Mouse (Mus musculus) hindbrain, embryonic 10.5 days (tissue): Measurements from ENCODE around the gene Scamp2. TPM values are rescaled to one million over a fixed set of nuclear protein-coding genes. Genes with fewer than 3 reads are reported as not detected.

Source experiments
- DNase-seq: peaks from one replicate; pipeline ENCODE4 v3.0.0-alpha.2; 2017; ENCODE audit warnings: low spot score
- H3K27ac ChIP-seq: fragments of 300-500 bp; sonication (generic); 2 replicates; pipeline ENCODE4 v1.5.1; 2016; ENCODE audit warnings: mild to moderate bottlenecking, moderate library complexity
- H3K27me3 ChIP-seq: fragments of 300-500 bp; sonication (generic); 2 replicates; pipeline ENCODE4 v1.6.1; 2016; ENCODE audit warnings: mild to moderate bottlenecking; ENCODE audit not compliant: poor library complexity, insufficient read depth, severe bottlenecking
- H3K36me3 ChIP-seq: fragments of 300-500 bp; sonication (generic); 2 replicates; pipeline ENCODE4 v1.6.1; 2016; ENCODE audit warnings: mild to moderate bottlenecking, moderate library complexity
- H3K4me1 ChIP-seq: fragments of 300-500 bp; sonication (generic); replicated peaks from 2 replicates; pipeline ENCODE4 v1.6.1; 2016; ENCODE audit warnings: mild to moderate bottlenecking
- H3K4me3 ChIP-seq: fragments of 300-500 bp; sonication (generic); 2 replicates; pipeline ENCODE4 v1.5.1; 2016; ENCODE audit warnings: mild to moderate bottlenecking, moderate library complexity
- H3K9me3 ChIP-seq: fragments of 300-500 bp; sonication (generic); 2 replicates; pipeline ENCODE4 v1.6.1; 2016; ENCODE audit warnings: mild to moderate bottlenecking, moderate library complexity
- WGBS: fragments of 180-500 bp; shearing (Covaris S2); methylation state at CpG from one replicate; pipeline ENCODE4 v1.1.7; 2016; 5-methylcytosine and 5-hydroxymethylcytosine counted together
- polyA plus RNA-seq: library from polyadenylated mRNA; unstranded; fragments of >200 nt; fragmentation: Nextera tagmentation; extraction: Ambion mirVana; gene quantifications from 2 replicates; pipeline ENCODE4 v1.2.1, GENCODE M21; 2016

Gene Scamp2
- polyA plus RNA-seq, 1 experiment from 2014 or later, result 59.7 TPM

- H3K27me3 ChIP-seq, result peaks cover 34% of the 10 kb centered on the region
- H3K4me1 ChIP-seq, result peaks cover 40% of the 10 kb centered on the region
- no peak overlapping the region for H3K27ac ChIP-seq
- H3K36me3 ChIP-seq, result no peaks in the 10 kb centered on the region
- H3K9me3 ChIP-seq, result no peaks in the 10 kb centered on the region
- 20% methylated on average over 9 of the region's 9 CpGs for WGBS
- DNase-seq, result no peak
- no peak overlapping the region for H3K4me3 ChIP-seq
These were observed 44.8 kb downstream of the Scamp2 start for GRCm38 (mm10) chr9:57605503-57605902.

GRCm38 (mm10) chr9:57606139-57606851, 45.6 kb downstream of the Scamp2 start, which contains the start of gene Cplx3:
Gene Cplx3, minus strand, starts transcription at chr9:57606281.
- 6% methylated on average over 24 of the region's 24 CpGs for WGBS
- H3K4me1 ChIP-seq, result peaks cover 40% of the 10 kb centered on the region
- no peak within 1 kb of the TSS for H3K27ac ChIP-seq

GRCm38 (mm10) chr9:57609803-57610202, 49.1 kb downstream of the Scamp2 start:
- Histone ChIP-seq H3K36me3 (no peaks in the 10 kb centered on the region), H3K27ac (0 out of 2 replicates have a peak overlapping the region, but pooled peaks have one; percentile 30), H3K4me1 (peaks cover 26% of the 10 kb centered on the region), H3K9me3 (no peaks in the 10 kb centered on the region), H3K27me3 (peaks cover 24% of the 10 kb centered on the region), H3K4me3 (no peak overlapping the region)
- WGBS, result 65% methylated on average over 3 of the region's 3 CpGs
- no peak for DNase-seq

More at GRCm38 (mm10) chr9:57606139-57606851, 45.6 kb downstream of the Scamp2 start, which contains the start of gene Cplx3:
- H3K4me3 ChIP-seq, result peak within 1 kb of the TSS; percentile 33
- H3K9me3 ChIP-seq, result no peaks in the 10 kb centered on the region
- DNase-seq, result peak; percentile 73
- H3K27me3 ChIP-seq, result peaks cover 34% of the 10 kb centered on the region
- no peaks in the 10 kb centered on the region for H3K36me3 ChIP-seq

- Histone ChIP-seq H3K9me3 (no peaks in the 10 kb centered on the region), H3K27ac (peak overlapping the region; percentile 30; the same call in 1 of the 2 replicates), H3K4me1 (peaks cover 26% of the 10 kb centered on the region), H3K36me3 (no peaks in the 10 kb centered on the region), H3K4me3 (no peak overlapping the region), H3K27me3 (peaks cover 18% of the 10 kb centered on the region)
- DNase-seq, result no peak
- 62% methylated on average over 3 of the region's 3 CpGs for WGBS
These were observed 49.6 kb downstream of the Scamp2 start for GRCm38 (mm10) chr9:57610359-57610826.

DNA sequence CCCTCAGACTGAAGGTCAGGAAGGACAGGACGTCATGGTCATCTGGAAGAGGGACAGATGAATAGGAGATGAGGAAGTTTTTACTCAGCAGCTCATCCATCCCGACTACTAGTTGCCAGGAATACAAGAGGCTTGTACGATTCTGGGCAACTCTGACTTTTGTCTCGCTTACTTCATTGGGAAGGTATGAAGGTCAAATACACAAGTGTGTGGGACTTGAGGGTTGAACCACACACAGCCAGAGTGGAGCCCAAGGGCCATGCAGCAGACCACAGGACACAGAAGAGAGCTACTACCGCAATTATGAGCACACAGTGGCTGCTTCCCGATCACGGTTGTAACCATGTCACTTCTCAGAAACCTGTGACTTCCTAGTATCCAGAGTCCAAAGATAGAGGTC, 51.8 kb downstream of the Scamp2 start:
- Histone ChIP-seq H3K9me3 (no peaks in the 10 kb centered on the region), H3K27me3 (no peaks in the 10 kb centered on the region; the same call in 1 of the 2 replicates), H3K36me3 (no peaks in the 10 kb centered on the region), H3K4me1 (0 out of 2 replicates have a peak, but pooled peaks cover 13% of the 10 kb centered on the region), H3K27ac (no peak overlapping the region), H3K4me3 (no peak overlapping the region)
- DNase-seq, result no peak
- 87% methylated on average over 7 of the region's 7 CpGs for WGBS

GRCm38 (mm10) chr9:57613975-57614374, 53.2 kb downstream of the Scamp2 start:
- H3K27ac ChIP-seq, result no peak overlapping the region
- no peak for DNase-seq
- H3K9me3 ChIP-seq, result no peaks in the 10 kb centered on the region
- no peaks in the 10 kb centered on the region for H3K36me3 ChIP-seq
- WGBS, result 82% methylated on average over 7 of the region's 7 CpGs
- no peaks in the 10 kb centered on the region; the same call in 1 of the 2 replicates for H3K27me3 ChIP-seq
- no peak overlapping the region for H3K4me3 ChIP-seq
- H3K4me1 ChIP-seq, result 0 out of 2 replicates have a peak, but pooled peaks cover 13% of the 10 kb centered on the region

DNA sequence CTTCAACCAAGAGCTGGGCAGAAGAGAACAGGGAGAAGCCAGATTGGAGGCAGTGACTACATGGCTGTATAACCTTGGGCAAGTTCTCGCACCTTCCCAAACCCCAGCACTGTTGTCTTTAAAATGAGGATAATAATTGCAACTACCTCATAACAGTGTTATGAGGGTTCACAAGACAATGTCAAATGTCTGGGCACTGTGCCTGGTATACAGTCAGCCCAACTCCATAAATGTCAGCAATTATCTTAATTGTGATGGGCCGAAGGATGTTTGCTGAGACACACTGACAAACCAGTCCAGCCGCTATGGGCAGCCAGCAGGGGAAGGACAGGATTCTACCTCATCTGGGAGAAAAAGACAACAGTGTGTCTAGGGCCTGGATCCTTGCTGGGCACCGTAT, 54.0 kb downstream of the Scamp2 start:
- H3K4me3 ChIP-seq, result no peak overlapping the region
- H3K4me1 ChIP-seq, result 0 out of 2 replicates have a peak, but pooled peaks cover 13% of the 10 kb centered on the region
- no peaks in the 10 kb centered on the region for H3K9me3 ChIP-seq
- WGBS, result 91% methylated on average over 4 of the region's 4 CpGs
- no peaks in the 10 kb centered on the region for H3K36me3 ChIP-seq
- H3K27ac ChIP-seq, result no peak overlapping the region
- H3K27me3 ChIP-seq, result no peaks in the 10 kb centered on the region; the same call in 1 of the 2 replicates
- DNase-seq, result no peak

DNA sequence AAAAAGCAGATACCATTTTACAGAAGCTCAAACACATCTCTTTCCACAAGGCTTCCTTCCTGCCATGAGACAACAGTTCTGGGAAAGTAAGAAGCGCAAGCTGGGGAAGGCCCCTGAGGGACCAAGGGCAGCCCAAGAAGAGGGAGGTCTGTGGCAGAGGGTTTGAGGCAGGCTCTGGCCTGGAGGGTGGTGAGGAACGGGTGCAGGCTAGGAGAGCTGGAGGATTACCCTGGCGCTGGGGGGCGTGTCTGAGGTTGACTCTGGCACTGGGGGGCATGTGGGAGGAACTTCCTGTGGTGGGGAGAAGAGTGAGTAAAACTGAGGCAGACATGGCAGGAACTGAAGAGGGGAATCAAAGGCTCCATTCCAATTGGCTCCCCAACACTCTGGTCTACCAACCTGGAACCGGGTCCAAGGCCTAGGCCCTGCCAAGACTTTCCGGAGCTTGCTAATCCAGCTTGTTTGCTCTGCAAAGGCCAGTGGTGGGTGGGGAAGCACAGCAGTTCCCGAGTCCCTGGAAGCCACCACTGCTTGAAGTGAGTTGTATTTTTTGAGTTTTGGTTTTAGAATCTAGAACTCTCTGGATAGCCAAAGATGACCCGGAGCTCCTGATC, 56.9 kb downstream of the Scamp2 start:
- H3K9me3 ChIP-seq, result no peaks in the 10 kb centered on the region
- no peak overlapping the region for H3K4me3 ChIP-seq
- H3K36me3 ChIP-seq, result no peaks in the 10 kb centered on the region
- H3K27me3 ChIP-seq, result no peaks in the 10 kb centered on the region; the same call in 1 of the 2 replicates
- no peak overlapping the region for H3K27ac ChIP-seq
- peaks cover 5% of the 10 kb centered on the region; the same call in 1 of the 2 replicates for H3K4me1 ChIP-seq
- 78% methylated on average over 8 of the region's 8 CpGs for WGBS
- no peak for DNase-seq

GRCm38 (mm10) chr9:57618854-57619253, 58.1 kb downstream of the Scamp2 start:
- H3K27ac ChIP-seq, result no peak overlapping the region
- whole genome bisulfite sequencing, result 84% methylated on average over 8 of the region's 8 CpGs
- no peaks in the 10 kb centered on the region for H3K9me3 ChIP-seq
- H3K27me3 ChIP-seq, result no peaks in the 10 kb centered on the region; the same call in 1 of the 2 replicates
- no peak for DNase-seq
- H3K4me3 ChIP-seq, result no peak overlapping the region
- H3K36me3 ChIP-seq, result peaks cover 2% of the 10 kb centered on the region; the same call in 1 of the 2 replicates
- peaks cover 6% of the 10 kb centered on the region; the same call in 1 of the 2 replicates for H3K4me1 ChIP-seq

DNA sequence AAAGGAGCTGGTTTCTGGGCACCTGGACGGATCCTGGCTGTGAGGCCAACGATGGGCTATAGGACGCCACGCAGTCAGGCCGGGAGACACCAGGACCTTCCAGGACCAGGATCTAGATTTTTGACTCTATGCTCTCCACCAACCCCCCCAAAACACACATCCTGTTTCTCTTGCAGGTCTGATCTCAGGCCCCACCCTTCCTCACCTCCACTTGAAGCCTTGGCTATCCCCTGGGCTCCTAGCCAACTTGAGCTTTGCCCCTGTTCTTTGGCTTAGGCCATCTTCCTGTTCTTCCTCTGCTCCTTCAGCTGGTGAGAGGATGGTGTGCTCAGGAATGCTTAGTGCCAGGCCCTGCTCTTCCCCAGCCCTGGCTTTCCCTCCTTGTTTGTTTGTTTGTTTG, 59.9 kb downstream of the Scamp2 start, which contains the start of gene Lman1l:
Lman1l (minus strand) TSS at position 101 of the 400 bp plus-strand sequence.
- Histone ChIP-seq H3K36me3 (peaks cover 20% of the 10 kb centered on the region), H3K9me3 (no peaks in the 10 kb centered on the region), H3K4me3 (no peak within 1 kb of the TSS), H3K27ac (no peak within 1 kb of the TSS), H3K27me3 (no peaks in the 10 kb centered on the region), H3K4me1 (peaks cover 11% of the 10 kb centered on the region; the same call in 1 of the 2 replicates)
- DNase-seq, result no peak
- WGBS, result 92% methylated on average over 5 of the region's 5 CpGs

DNA sequence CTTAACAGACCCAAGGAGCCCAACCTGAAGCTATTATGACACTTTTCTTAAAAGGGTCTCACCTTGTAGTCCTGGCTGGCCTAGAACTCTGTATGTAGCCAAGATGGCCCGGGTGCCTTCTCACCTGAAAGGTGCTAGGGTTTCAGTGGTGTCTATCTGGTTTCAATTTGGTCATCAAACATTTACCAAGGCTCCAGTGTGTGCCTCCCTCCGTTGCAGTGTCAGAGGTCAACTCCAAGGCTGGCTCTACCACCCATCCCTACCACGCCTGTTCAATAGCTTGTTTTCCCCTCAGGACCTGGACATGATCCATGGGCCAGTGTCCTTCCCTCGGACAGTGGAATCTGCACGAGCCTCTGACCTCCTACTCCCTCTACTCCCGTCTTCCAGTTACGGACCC, 63.6 kb downstream of the Scamp2 start:
- WGBS, result 87% methylated on average over 7 of the region's 7 CpGs
- peaks cover 56% of the 10 kb centered on the region for H3K36me3 ChIP-seq
- no peaks in the 10 kb centered on the region for H3K9me3 ChIP-seq
- DNase-seq, result no peak
- peaks cover 24% of the 10 kb centered on the region for H3K4me1 ChIP-seq
- H3K4me3 ChIP-seq, result no peak overlapping the region
- no peak overlapping the region for H3K27ac ChIP-seq
- H3K27me3 ChIP-seq, result no peaks in the 10 kb centered on the region

DNA sequence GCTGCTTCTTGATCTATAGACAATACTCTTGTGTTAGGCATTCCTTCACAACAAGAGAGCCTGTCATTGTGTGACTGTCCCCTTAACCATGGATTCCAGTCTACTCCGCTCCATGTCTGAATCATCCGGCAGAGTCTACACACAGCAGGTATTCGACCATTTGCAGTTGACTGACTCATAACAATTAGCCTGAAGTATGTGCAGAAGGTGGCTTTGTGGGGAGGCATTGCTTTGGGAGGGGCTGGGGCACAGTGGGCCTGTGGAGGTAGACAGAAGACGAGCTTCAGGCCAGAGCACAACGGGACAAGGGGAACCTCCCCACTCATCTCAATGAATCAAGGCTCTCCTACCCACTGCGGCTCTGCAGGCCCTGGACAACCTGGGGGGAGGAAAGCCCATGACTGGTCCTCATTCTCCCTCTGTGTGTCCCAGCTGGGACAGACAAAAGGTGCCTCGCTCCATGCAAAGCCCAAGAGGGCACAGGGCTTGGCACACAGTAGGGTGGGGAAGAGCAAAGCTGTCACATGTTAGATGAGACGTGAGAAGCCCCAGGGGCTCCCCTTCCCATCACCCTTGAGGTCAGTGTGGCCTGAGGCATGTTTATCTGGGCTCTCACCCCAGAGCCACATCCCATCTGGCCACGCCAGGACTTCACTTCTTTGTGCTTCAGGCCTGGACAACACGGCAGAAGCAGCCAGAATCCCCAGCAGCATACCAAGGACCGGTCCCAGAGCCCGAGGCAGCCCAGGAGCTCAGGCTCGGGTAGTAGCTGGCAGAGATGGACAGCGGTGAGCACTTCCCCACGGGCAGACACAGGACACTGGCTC, 65.1 kb downstream of the Scamp2 start:
- H3K4me3 ChIP-seq, result no peak overlapping the region
- WGBS, result 71% methylated on average over 15 of the region's 15 CpGs
- H3K36me3 ChIP-seq, result peaks cover 72% of the 10 kb centered on the region

More for the DNA sequence above, 65.1 kb downstream of the Scamp2 start:
- Histone ChIP-seq H3K27ac (peak overlapping the region; percentile 56; the same call in 1 of the 2 replicates), H3K4me1 (peaks cover 19% of the 10 kb centered on the region), H3K27me3 (no peaks in the 10 kb centered on the region), H3K9me3 (no peaks in the 10 kb centered on the region)
- no peak for DNase-seq
